Mouse (Mus musculus) liver, embryonic 16.5 days (tissue): Measurements from ENCODE around the gene Apold1. TPM values are rescaled to one million over a fixed set of nuclear protein-coding genes. Genes with fewer than 3 reads are reported as not detected.

Experiments used
- ATAC-seq: fragments of 200-750 bp; cut with Nextera tagmentation; 2 replicates; pipeline ENCODE4 v1.8.0; 2017; ENCODE audit warnings: low read depth, mild to moderate bottlenecking, moderate number of reproducible peaks, moderate library complexity
- H3K27ac ChIP-seq: fragments of 300-500 bp; sonication (generic); 2 replicates; pipeline ENCODE4 v1.5.1; 2014; ENCODE audit warnings: mild to moderate bottlenecking, low read length
- H3K27me3 ChIP-seq: fragments of 300-500 bp; sonication (generic); 2 replicates; pipeline ENCODE4 v1.6.1; 2014; ENCODE audit warnings: low read depth, low read length, mixed read lengths; ENCODE audit not compliant: control insufficient read depth, insufficient read depth
- H3K36me3 ChIP-seq: fragments of 300-500 bp; sonication (generic); 2 replicates; pipeline ENCODE4 v1.6.1; 2014; ENCODE audit warnings: mild to moderate bottlenecking; ENCODE audit not compliant: control insufficient read depth, insufficient read depth
- H3K4me1 ChIP-seq: fragments of 300-500 bp; sonication (generic); 2 replicates; pipeline ENCODE4 v1.6.1; 2014; ENCODE audit warnings: low read depth, low read length, mixed read lengths; ENCODE audit not compliant: control insufficient read depth
- H3K4me2 ChIP-seq: fragments of 300-500 bp; sonication (generic); 2 replicates; pipeline ENCODE4 v1.6.1; 2014; ENCODE audit warnings: low read depth, low read length, mixed read lengths
- H3K4me3 ChIP-seq: fragments of 300-500 bp; sonication (generic); 2 replicates; pipeline ENCODE4 v1.5.1; 2014; ENCODE audit warnings: low read depth, mild to moderate bottlenecking, low read length
- H3K9ac ChIP-seq: fragments of 300-500 bp; sonication (generic); 2 replicates; pipeline ENCODE4 v1.6.1; 2014; ENCODE audit warnings: low read depth, low read length
- H3K9me3 ChIP-seq: fragments of 300-500 bp; sonication (generic); replicated peaks from 2 replicates; pipeline ENCODE4 v1.6.1; 2016; ENCODE audit warnings: low read length; ENCODE audit not compliant: control insufficient read depth
- WGBS: fragments of 180-500 bp; shearing (Covaris S2); extraction: QIAGEN DNeasy Blood & Tissue Kit; methylation state at CpG from one replicate; pipeline ENCODE4 v1.1.7; 2014; ENCODE audit not compliant: insufficient replicate concordance; 5-methylcytosine and 5-hydroxymethylcytosine counted together
- polyA plus RNA-seq: library from polyadenylated mRNA; unstranded; fragments of >200 nt; fragmentation: Nextera tagmentation; extraction: Ambion mirVana; gene quantifications from 2 replicates; pipeline ENCODE4 v1.2.1, GENCODE M21; 2015

Apold1 gene
- polyA plus RNA-seq, 1 experiment from 2014 or later, result 2.3 TPM

GRCm38 (mm10) chr6:134947311-134948087 lies 34.0 kb upstream of the Apold1 start:
- Histone ChIP-seq H3K4me3 (no peak overlapping the region), H3K9me3 (no peaks in the 10 kb centered on the region), H3K4me1 (peaks cover 17% of the 10 kb centered on the region), H3K36me3 (peaks cover 49% of the 10 kb centered on the region), H3K27ac (no peak overlapping the region), H3K4me2 (no peak overlapping the region), H3K9ac (no peak overlapping the region), H3K27me3 (no peaks in the 10 kb centered on the region)
- no peak for ATAC-seq
- 45% methylated on average over 13 of the region's 13 CpGs for WGBS

- no peaks in the 10 kb centered on the region for H3K9me3 ChIP-seq
- H3K36me3 ChIP-seq, result peaks cover 46% of the 10 kb centered on the region
- no peak for ATAC-seq
- H3K4me2 ChIP-seq, result no peak overlapping the region; the same call in 1 of the 2 replicates
- no peaks in the 10 kb centered on the region for H3K27me3 ChIP-seq
- H3K9ac ChIP-seq, result no peak overlapping the region
- H3K4me3 ChIP-seq, result no peak overlapping the region
- H3K4me1 ChIP-seq, result peaks cover 17% of the 10 kb centered on the region
- no peak overlapping the region for H3K27ac ChIP-seq
- WGBS, result 52% methylated on average over 11 of the region's 11 CpGs
These were observed 32.9 kb upstream of the Apold1 start for GRCm38 (mm10) chr6:134948522-134949061.

GRCm38 (mm10) chr6:134949241-134949640 lies 32.3 kb upstream of the Apold1 start:
- H3K27ac ChIP-seq, result no peak overlapping the region
- peaks cover 17% of the 10 kb centered on the region for H3K4me1 ChIP-seq
- H3K9me3 ChIP-seq, result no peaks in the 10 kb centered on the region
- H3K4me3 ChIP-seq, result no peak overlapping the region
- ATAC-seq, result no peak
- H3K9ac ChIP-seq, result no peak overlapping the region
- H3K4me2 ChIP-seq, result no peak overlapping the region
- peaks cover 44% of the 10 kb centered on the region for H3K36me3 ChIP-seq
- H3K27me3 ChIP-seq, result no peaks in the 10 kb centered on the region
- WGBS, result 89% methylated on average over 3 of the region's 3 CpGs

- Histone ChIP-seq H3K4me2 (no peak overlapping the region), H3K4me1 (peaks cover 17% of the 10 kb centered on the region), H3K9ac (no peak overlapping the region), H3K27ac (peak overlapping the region; percentile 32; the same call in 1 of the 2 replicates), H3K9me3 (no peaks in the 10 kb centered on the region), H3K36me3 (peaks cover 35% of the 10 kb centered on the region), H3K27me3 (no peaks in the 10 kb centered on the region), H3K4me3 (no peak overlapping the region)
- peak; percentile 66 for ATAC-seq
- WGBS, result 26% methylated on average over 5 of the region's 5 CpGs
These were observed 30.2 kb upstream of the Apold1 start for GRCm38 (mm10) chr6:134951364-134951763.

GRCm38 (mm10) chr6:134953976-134954375 lies 27.5 kb upstream of the Apold1 start:
- no peak for ATAC-seq
- H3K27ac ChIP-seq, result no peak overlapping the region
- H3K27me3 ChIP-seq, result no peaks in the 10 kb centered on the region
- H3K9me3 ChIP-seq, result no peaks in the 10 kb centered on the region
- peaks cover 32% of the 10 kb centered on the region for H3K36me3 ChIP-seq
- peaks cover 8% of the 10 kb centered on the region; the same call in 1 of the 2 replicates for H3K4me1 ChIP-seq
- no peak overlapping the region for H3K9ac ChIP-seq
- WGBS, result 92% methylated on average over 11 of the region's 11 CpGs
- H3K4me2 ChIP-seq, result no peak overlapping the region
- H3K4me3 ChIP-seq, result no peak overlapping the region

- no peak overlapping the region for H3K27ac ChIP-seq
- no peak overlapping the region for H3K4me2 ChIP-seq
- no peaks in the 10 kb centered on the region for H3K27me3 ChIP-seq
- ATAC-seq, result no peak
- no peak overlapping the region for H3K4me3 ChIP-seq
- 73% methylated on average over 4 of the region's 4 CpGs for WGBS
- H3K4me1 ChIP-seq, result peaks cover 1% of the 10 kb centered on the region; the same call in 1 of the 2 replicates
- H3K36me3 ChIP-seq, result peaks cover 20% of the 10 kb centered on the region
- H3K9ac ChIP-seq, result no peak overlapping the region
- H3K9me3 ChIP-seq, result no peaks in the 10 kb centered on the region
These were observed 25.1 kb upstream of the Apold1 start for GRCm38 (mm10) chr6:134956388-134956787.

- H3K27ac ChIP-seq, result no peak overlapping the region
- no peak overlapping the region for H3K9ac ChIP-seq
- H3K9me3 ChIP-seq, result no peaks in the 10 kb centered on the region
- H3K36me3 ChIP-seq, result peaks cover 2% of the 10 kb centered on the region
- no peak overlapping the region for H3K4me2 ChIP-seq
- no peak overlapping the region for H3K4me3 ChIP-seq
- H3K4me1 ChIP-seq, result no peaks in the 10 kb centered on the region
- H3K27me3 ChIP-seq, result no peaks in the 10 kb centered on the region
- 62% methylated on average over 5 of the region's 5 CpGs for WGBS
- ATAC-seq, result no peak
These were observed 20.2 kb upstream of the Apold1 start for GRCm38 (mm10) chr6:134961286-134961685.

- no peak overlapping the region for H3K9ac ChIP-seq
- H3K4me1 ChIP-seq, result no peaks in the 10 kb centered on the region
- H3K4me3 ChIP-seq, result no peak overlapping the region
- H3K36me3 ChIP-seq, result no peaks in the 10 kb centered on the region
- no peak for ATAC-seq
- no peaks in the 10 kb centered on the region for H3K9me3 ChIP-seq
- 59% methylated on average over 9 of the region's 9 CpGs for WGBS
- H3K27ac ChIP-seq, result no peak overlapping the region
- no peak overlapping the region for H3K4me2 ChIP-seq
- no peaks in the 10 kb centered on the region for H3K27me3 ChIP-seq
These were observed 19.5 kb upstream of the Apold1 start for GRCm38 (mm10) chr6:134961858-134962517.

- H3K27ac ChIP-seq, result no peak overlapping the region
- H3K36me3 ChIP-seq, result no peaks in the 10 kb centered on the region
- H3K4me3 ChIP-seq, result no peak overlapping the region
- H3K9me3 ChIP-seq, result no peaks in the 10 kb centered on the region
- H3K4me2 ChIP-seq, result no peak overlapping the region
- WGBS, result 74% methylated on average over 5 of the region's 5 CpGs
- no peak for ATAC-seq
- no peaks in the 10 kb centered on the region for H3K4me1 ChIP-seq
- H3K9ac ChIP-seq, result no peak overlapping the region
- no peaks in the 10 kb centered on the region for H3K27me3 ChIP-seq
These were observed 19.0 kb upstream of the Apold1 start for GRCm38 (mm10) chr6:134962518-134962893.
